Mouse (Mus musculus): ENCODE measurements at regions not wholly inside any gene's neighbourhood (a gene's known extent, or its start where the extent isn't known, plus 50 kb on each side); places are given as distances from the start of the nearest gene placed in this dataset.

DNA sequence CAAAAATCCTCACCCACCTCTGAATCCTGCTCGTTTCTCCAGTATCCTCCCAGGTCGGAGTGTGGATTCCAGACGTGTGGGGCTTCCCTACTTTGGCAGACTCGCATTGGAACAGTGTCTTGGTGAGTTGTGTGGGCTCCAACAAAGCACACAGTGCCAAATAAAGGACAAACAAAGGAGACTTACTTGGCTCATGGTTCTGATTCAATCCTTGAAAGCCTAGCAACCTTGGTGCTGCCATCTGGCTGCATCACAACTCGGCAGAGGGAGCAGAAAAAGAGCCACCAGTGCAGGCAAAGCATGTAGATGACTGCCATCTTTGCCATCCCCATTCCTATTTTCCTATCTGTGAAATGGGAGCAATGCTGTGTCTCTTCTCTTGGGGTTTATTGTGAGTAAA lies 64.0 kb downstream of the Il9r start:
- H3K27ac ChIP-seq = peak overlapping the region; percentile 13; the same call in 1 of the 2 replicates

DNA sequence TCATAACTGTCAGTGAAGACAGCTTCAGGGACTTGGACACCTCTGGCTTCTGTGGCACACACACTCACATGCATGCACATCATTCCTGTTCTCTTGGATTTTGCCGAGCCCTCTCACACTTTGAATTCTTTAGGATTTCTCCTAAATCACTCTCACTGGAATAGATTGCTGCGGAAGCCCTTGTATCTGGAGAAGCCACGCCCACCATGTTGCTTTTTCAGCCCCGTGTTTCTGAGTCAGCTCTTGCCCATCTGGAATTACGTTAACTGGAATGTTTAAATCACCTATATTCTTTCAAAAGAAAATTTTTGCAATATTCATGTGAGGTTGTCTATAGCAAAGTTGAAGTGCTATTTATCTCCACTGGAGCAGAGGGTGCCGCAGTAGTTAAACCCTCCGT lies 66.1 kb downstream of the Il9r start:
- no peak for DNase-seq (ENCODE audit: low spot score)
- 88% methylated on average over 7 of the region's 7 CpGs for WGBS
- no peaks in the 10 kb centered on the region for H3K27me3 ChIP-seq (ENCODE audit: insufficient read depth, poor library complexity, severe bottlenecking)

More for the DNA sequence above, 64.0 kb downstream of the Il9r start:
- Histone ChIP-seq H3K9me3 (0 out of 2 replicates have a peak, but pooled peaks cover 3% of the 10 kb centered on the region), H3K27me3 (ENCODE audit: insufficient read depth, poor library complexity, severe bottlenecking) (no peaks in the 10 kb centered on the region), H3K4me3 (no peak overlapping the region), H3K36me3 (no peaks in the 10 kb centered on the region), H3K4me1 (replicated peaks) (peaks cover 29% of the 10 kb centered on the region)
- WGBS = 67% methylated on average over 5 of the region's 5 CpGs
- DNase-seq (ENCODE audit: low spot score) = no peak

DNA sequence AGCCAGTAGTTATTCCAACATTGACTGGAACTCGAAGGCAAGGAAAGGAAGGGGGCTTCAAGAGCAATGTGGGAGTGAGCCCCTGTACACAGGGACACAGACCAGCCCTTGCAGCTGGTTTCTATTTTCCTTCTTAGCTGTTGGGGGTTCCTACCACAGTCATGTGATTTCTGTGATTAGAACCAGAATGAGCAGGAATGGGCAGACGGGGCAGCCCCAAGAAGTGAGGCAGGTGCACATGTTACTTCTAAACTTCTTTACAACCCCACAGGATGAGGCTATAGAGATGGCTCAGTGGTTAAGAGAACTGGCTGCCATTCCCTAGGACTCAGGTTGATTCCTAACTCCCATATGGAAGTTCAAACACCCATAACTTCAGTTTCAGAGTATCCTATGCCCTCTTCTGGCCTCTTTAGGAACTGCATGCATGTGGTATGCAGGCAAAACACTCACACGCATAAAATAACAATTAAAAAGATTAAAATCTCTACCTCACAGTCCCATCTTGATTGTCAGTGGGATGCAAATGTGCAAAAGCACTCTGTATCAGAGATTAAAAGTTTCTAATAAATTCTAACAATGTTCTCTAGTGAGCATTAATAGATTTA lies 68.0 kb downstream of the Il9r start:
- H3K27ac ChIP-seq = no peak overlapping the region
- H3K27me3 ChIP-seq (ENCODE audit: insufficient read depth, poor library complexity, severe bottlenecking) = no peaks in the 10 kb centered on the region; the same call in 1 of the 2 replicates
- peaks cover 9% of the 10 kb centered on the region; the same call in 1 of the 2 replicates for H3K4me1 ChIP-seq (replicated peaks)
- DNase-seq (ENCODE audit: low spot score) = no peak
- H3K36me3 ChIP-seq = no peaks in the 10 kb centered on the region
- 80% methylated on average over 3 of the region's 3 CpGs for WGBS
- H3K9me3 ChIP-seq = 0 out of 2 replicates have a peak, but pooled peaks cover 3% of the 10 kb centered on the region
- no peak overlapping the region for H3K4me3 ChIP-seq

More for the DNA sequence above, 66.1 kb downstream of the Il9r start:
- Histone ChIP-seq H3K36me3 (no peaks in the 10 kb centered on the region), H3K4me3 (no peak overlapping the region), H3K4me1 (replicated peaks) (peaks cover 19% of the 10 kb centered on the region), H3K27ac (no peak overlapping the region), H3K9me3 (0 out of 2 replicates have a peak, but pooled peaks cover 3% of the 10 kb centered on the region)

DNA sequence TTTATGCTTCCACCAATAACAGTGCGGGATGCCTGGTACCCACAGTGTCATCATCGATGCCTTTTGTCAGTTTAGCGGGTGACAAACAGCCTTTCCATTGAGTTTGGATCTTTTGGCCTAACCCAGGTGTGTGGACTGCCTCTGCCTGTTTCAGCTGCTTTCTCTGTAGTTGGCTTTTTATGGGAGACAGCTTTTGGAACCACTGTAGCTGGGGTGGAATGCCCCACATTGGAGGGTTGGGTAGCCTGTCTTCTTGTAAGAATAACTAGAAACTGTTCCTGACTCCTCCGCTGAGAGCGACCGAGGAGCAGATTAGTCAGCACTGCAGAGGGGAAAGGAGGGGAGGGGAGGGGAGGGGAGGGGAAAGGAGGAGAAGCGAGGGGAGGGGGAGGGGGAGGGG lies 71.5 kb downstream of the Il9r start:
- no peak for DNase-seq (ENCODE audit: low spot score)
- H3K36me3 ChIP-seq = no peaks in the 10 kb centered on the region
- no peaks in the 10 kb centered on the region; the same call in 1 of the 2 replicates for H3K27me3 ChIP-seq (ENCODE audit: insufficient read depth, poor library complexity, severe bottlenecking)
- 66% methylated on average over 7 of the region's 7 CpGs for WGBS
- peaks cover 5% of the 10 kb centered on the region; the same call in 1 of the 2 replicates for H3K4me1 ChIP-seq (replicated peaks)
- H3K9me3 ChIP-seq = 0 out of 2 replicates have a peak, but pooled peaks cover 3% of the 10 kb centered on the region
- no peak overlapping the region for H3K27ac ChIP-seq
- H3K4me3 ChIP-seq = no peak overlapping the region

DNA sequence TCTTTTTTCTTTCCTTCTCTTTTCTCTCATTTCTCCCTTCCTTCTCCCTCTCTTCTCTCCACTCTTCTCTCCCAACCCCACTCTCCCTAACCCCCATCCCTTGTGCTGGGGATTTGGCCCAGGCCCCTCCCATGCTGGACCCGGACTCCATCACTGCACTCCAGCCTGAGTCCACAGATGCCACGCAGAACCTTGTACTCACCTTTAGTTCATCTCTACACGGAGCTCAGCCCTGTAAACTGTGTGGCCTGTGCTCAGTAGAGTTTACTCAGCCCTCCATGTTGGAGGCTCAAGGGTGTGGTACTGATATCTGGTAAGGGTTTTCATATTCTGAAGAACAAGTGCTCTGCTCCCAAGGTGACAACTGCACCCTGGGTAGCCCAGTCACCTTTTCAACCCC lies 72.1 kb downstream of the Il9r start:
- no peak for DNase-seq (ENCODE audit: low spot score)
- no peak overlapping the region for H3K27ac ChIP-seq
- no peak overlapping the region for H3K4me3 ChIP-seq
- WGBS = 72% methylated on average over 3 of the region's 3 CpGs
- H3K36me3 ChIP-seq = no peaks in the 10 kb centered on the region
- 0 out of 2 replicates have a peak, but pooled peaks cover 3% of the 10 kb centered on the region for H3K9me3 ChIP-seq
- no peaks in the 10 kb centered on the region; the same call in 1 of the 2 replicates for H3K27me3 ChIP-seq (ENCODE audit: insufficient read depth, poor library complexity, severe bottlenecking)
- H3K4me1 ChIP-seq (replicated peaks) = peaks cover 5% of the 10 kb centered on the region; the same call in 1 of the 2 replicates

DNA sequence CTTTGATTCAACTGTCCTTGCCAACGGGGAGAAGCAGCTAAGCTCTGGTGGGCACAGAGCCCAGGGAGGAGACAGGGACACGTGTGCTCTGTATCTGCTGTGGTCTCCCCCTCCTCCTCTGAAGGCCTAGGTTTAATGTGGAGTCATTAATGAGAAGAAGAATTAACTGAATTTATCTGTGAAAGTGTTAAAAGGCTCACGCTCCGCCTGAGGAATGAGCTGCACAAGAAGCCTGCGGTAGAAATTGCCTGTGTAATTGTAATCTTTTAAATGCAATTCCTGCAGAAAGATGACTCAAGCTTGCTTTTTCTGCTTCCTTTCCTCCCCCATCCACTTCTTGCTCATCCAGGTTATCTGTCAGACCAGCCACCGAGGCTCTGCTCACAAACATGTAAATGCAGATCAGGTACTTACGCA lies 72.7 kb downstream of the Il9r start:
- no peak overlapping the region for H3K27ac ChIP-seq
- WGBS = 85% methylated on average over 7 of the region's 7 CpGs

DNA sequence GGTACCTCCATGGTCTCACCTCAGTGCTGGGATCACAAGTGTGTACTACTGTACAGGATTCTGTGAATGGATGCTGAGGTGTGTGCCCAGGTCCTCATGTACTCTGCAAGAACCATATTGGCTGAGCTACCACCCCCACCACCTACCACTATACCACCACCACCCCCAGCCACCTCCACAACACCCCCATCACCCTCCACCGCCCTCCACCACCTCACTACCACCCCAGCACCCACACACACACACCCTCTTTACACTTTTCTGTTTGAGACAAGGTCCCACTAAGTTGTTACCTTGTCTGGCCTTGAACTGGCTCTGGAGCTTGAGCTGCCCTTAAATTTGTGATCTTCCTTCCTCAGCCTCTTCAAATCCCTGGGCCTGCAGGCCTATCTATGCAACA lies 73.3 kb downstream of the Il9r start:
- H3K4me1 ChIP-seq (replicated peaks) = peaks cover 5% of the 10 kb centered on the region; the same call in 1 of the 2 replicates
- H3K9me3 ChIP-seq = no peaks in the 10 kb centered on the region
- no peaks in the 10 kb centered on the region for H3K36me3 ChIP-seq
- 75% methylated on average over 1 of the region's 1 CpGs for WGBS
- no peaks in the 10 kb centered on the region; the same call in 1 of the 2 replicates for H3K27me3 ChIP-seq (ENCODE audit: insufficient read depth, poor library complexity, severe bottlenecking)
- H3K27ac ChIP-seq = no peak overlapping the region
- no peak overlapping the region for H3K4me3 ChIP-seq
- DNase-seq (ENCODE audit: low spot score) = no peak

More for the DNA sequence above, 72.7 kb downstream of the Il9r start:
- Histone ChIP-seq H3K36me3 (no peaks in the 10 kb centered on the region), H3K4me1 (replicated peaks) (peaks cover 5% of the 10 kb centered on the region; the same call in 1 of the 2 replicates), H3K9me3 (0 out of 2 replicates have a peak, but pooled peaks cover 3% of the 10 kb centered on the region), H3K27me3 (ENCODE audit: insufficient read depth, poor library complexity, severe bottlenecking) (no peaks in the 10 kb centered on the region; the same call in 1 of the 2 replicates), H3K4me3 (no peak overlapping the region)
- no peak for DNase-seq (ENCODE audit: low spot score)

DNA sequence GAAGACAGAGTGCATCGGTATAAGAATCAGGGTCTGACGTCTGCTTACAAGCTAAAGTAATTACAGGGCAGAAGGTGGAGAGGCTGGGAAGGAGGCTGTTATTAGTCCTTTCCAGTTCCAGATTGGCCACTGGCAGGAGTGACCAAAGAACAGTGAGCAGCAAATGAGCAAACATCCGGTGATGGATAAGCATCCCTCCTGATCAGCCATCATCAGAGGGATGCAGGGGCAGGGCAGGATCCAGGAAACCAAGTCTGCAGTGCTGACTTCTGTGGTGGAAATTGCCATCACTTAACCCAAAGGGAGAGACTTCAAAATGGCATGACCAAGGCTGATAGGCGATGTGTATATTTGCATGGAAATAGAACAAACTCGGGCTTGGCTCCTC lies 73.8 kb downstream of the Il9r start:
- Histone ChIP-seq H3K27ac (no peak overlapping the region), H3K4me1 (replicated peaks) (peaks cover 5% of the 10 kb centered on the region; the same call in 1 of the 2 replicates), H3K4me3 (no peak overlapping the region), H3K36me3 (no peaks in the 10 kb centered on the region), H3K9me3 (no peaks in the 10 kb centered on the region), H3K27me3 (ENCODE audit: insufficient read depth, poor library complexity, severe bottlenecking) (no peaks in the 10 kb centered on the region; the same call in 1 of the 2 replicates)
- no peak for DNase-seq (ENCODE audit: low spot score)
- WGBS = 74% methylated on average over 5 of the region's 5 CpGs

DNA sequence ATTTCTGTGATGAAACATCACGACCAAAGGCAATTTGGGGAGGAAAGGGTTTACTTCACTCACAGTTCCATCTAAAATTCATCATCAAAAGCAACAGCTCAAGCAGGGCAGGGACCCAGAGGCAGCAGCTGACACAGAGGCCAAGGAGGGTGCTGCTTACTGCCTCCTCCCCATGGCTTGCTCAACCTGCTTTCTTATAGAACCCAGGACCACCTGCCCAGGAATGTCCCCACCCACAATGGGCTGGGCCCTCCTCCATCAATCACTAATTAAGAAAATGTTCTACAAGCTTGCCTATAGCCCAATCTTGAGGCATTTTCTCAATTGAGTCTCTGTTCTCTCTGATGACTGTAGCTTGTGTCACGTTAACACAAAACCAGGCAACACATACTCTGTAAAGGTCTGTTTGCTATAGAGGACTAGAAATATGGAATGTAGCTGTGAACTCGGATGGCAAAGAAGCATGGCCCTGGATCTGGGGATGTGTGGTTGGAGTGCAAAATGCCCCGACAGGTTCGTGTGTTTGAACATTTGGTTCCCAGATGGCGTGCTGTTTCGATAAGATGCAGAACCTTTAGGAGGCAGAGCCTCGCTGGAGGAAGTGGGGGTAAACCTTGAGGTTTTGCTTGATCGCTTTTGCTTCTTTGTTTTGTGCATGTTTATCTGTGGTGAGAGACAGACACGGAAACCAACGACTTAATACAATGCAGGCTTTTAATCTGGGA lies 74.3 kb downstream of the Il9r start:
- WGBS = 67% methylated on average over 11 of the region's 11 CpGs

DNA sequence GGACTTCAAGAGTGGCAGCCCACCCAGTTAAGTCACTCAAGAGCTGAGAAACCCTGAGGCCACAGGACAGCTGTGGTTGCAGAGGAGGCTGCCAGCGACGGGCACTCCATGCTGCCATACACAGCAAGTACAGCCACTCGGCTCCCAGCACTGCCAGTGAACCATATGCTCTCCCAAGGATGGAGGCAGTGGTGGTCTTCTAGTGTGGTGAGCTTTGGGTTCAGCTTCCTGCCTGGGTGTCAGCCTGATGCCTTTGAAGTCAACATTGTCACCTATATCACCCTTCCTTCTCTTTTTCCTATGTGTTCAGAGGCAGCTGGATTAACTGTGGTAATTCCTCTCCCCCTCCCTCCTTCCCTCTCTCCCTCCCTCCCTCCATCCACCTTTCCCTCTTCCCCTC lies 79.5 kb downstream of the Il9r start:
- no peak for DNase-seq (ENCODE audit: low spot score)
- Histone ChIP-seq H3K27me3 (ENCODE audit: insufficient read depth, poor library complexity, severe bottlenecking) (no peaks in the 10 kb centered on the region), H3K4me3 (no peak overlapping the region), H3K27ac (0 out of 2 replicates have a peak overlapping the region, but pooled peaks have one; percentile 35), H3K4me1 (replicated peaks) (peaks cover 23% of the 10 kb centered on the region), H3K9me3 (no peaks in the 10 kb centered on the region), H3K36me3 (no peaks in the 10 kb centered on the region)
- WGBS = 84% methylated on average over 3 of the region's 3 CpGs

More for the DNA sequence above, 74.3 kb downstream of the Il9r start:
- H3K4me1 ChIP-seq (replicated peaks) = peaks cover 5% of the 10 kb centered on the region; the same call in 1 of the 2 replicates
- no peaks in the 10 kb centered on the region for H3K36me3 ChIP-seq
- no peak overlapping the region for H3K27ac ChIP-seq
- H3K27me3 ChIP-seq (ENCODE audit: insufficient read depth, poor library complexity, severe bottlenecking) = no peaks in the 10 kb centered on the region; the same call in 1 of the 2 replicates
- no peak for DNase-seq (ENCODE audit: low spot score)
- H3K9me3 ChIP-seq = no peaks in the 10 kb centered on the region
- H3K4me3 ChIP-seq = no peak overlapping the region

DNA sequence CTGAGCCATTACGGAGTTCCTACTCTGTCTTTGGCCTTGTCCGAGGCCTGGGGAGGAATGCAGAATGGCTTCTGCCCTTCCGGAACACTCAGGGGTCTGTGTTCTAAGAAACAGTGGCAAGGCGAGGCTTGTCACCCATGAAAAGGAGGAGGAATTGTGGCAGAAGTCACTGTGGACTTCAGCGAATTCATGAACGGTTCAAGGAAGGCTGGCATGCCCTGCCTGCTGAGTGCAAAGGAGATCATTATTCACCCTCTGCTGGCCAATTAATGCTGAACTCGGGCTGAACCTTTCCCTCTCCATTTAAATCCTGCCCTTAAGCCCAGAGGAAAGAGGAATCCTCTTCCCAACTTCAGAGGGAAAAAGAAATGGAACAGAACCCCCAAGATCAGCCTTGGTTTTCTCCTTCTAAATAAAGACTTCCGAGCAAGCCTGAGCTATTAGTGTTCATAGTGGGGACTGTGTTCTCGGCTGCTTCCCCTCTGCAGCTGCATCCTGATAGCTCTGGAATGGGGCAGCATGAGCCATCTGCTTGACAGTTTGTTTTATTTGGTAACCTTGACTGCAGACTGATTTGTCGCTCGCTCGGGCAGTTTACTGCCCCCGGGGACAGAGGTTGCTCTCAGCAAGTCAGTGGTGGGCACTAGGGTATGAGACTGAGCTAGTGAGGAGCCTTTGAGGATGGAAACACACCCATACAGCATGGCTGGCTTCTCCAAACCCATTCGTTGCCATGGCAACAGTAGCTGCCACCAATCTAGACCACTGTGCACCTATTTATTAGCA lies 81.0 kb downstream of the Il9r start:
- 39% methylated on average over 14 of the region's 14 CpGs for WGBS
- peak overlapping the region; percentile 77 for H3K27ac ChIP-seq
- H3K4me1 ChIP-seq (replicated peaks) = peaks cover 24% of the 10 kb centered on the region
- H3K4me3 ChIP-seq = no peak overlapping the region
- peak; percentile 38 for DNase-seq (ENCODE audit: low spot score)
- no peaks in the 10 kb centered on the region for H3K27me3 ChIP-seq (ENCODE audit: insufficient read depth, poor library complexity, severe bottlenecking)
- H3K36me3 ChIP-seq = peaks cover 6% of the 10 kb centered on the region
- peaks cover 10% of the 10 kb centered on the region for H3K9me3 ChIP-seq

DNA sequence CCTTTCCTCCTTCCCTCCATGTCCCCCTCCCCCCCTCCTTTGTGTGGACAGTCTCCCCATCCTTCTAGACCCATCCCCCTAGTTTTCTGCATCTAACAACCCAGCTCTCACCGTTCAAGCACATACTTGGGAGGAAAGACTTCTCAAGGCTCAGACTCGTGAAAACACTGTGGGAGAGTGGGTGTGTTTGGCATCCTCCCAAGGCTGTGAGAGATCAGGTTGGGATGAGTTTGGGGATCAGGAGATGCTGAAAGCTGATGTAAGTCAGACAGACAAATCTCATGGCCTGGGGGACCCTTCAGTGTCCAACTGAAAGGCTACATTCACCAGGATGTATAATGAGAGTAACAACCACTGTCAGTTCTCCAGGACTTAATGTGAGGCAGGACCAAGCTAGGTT lies 82.1 kb downstream of the Il9r start:
- Histone ChIP-seq H3K4me3 (no peak overlapping the region), H3K9me3 (peaks cover 10% of the 10 kb centered on the region), H3K4me1 (replicated peaks) (peaks cover 35% of the 10 kb centered on the region), H3K27me3 (ENCODE audit: insufficient read depth, poor library complexity, severe bottlenecking) (no peaks in the 10 kb centered on the region), H3K36me3 (peaks cover 6% of the 10 kb centered on the region), H3K27ac (peak overlapping the region; percentile 77; the same call in 1 of the 2 replicates)
- DNase-seq (ENCODE audit: low spot score) = no peak
- 67% methylated on average over 2 of the region's 2 CpGs for WGBS
